Mouse (Mus musculus) lung, adult 18-20 months (tissue): Measurements from ENCODE around the gene Hist1h3i.
"Not testable (repeated sequence)": the region's sequence is repeated elsewhere in the genome, so short reads cannot be mapped to it uniquely, and the experiment has no call there.

Experiments used
- DNase-seq, 2 experiments: peaks; one replicate each; pipeline ENCODE4 v3.0.0; 2022; ENCODE audit warnings: mixed read lengths in 2 of 2

Gene Hist1h3i

DNA sequence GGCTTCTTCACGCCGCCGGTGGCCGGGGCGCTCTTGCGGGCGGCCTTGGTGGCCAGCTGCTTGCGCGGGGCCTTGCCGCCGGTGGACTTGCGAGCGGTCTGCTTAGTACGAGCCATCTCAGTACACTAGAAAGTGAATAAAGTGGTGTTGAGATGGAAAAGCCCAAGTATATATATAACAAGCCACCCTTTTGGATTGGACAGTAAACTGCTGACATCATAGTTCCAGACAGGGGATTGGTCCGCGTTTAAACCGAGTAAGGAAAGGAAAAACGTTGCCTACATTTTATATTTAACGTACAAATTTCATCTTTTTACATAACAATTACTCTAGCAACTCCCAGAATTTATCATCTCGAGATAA is at the start of gene Hist1h3i:
Gene Hist1h3i (minus strand): TSS at position 116 of the 363 bp plus-strand sequence.
- DNase-seq, result peak; percentile 12 to 27

DNA sequence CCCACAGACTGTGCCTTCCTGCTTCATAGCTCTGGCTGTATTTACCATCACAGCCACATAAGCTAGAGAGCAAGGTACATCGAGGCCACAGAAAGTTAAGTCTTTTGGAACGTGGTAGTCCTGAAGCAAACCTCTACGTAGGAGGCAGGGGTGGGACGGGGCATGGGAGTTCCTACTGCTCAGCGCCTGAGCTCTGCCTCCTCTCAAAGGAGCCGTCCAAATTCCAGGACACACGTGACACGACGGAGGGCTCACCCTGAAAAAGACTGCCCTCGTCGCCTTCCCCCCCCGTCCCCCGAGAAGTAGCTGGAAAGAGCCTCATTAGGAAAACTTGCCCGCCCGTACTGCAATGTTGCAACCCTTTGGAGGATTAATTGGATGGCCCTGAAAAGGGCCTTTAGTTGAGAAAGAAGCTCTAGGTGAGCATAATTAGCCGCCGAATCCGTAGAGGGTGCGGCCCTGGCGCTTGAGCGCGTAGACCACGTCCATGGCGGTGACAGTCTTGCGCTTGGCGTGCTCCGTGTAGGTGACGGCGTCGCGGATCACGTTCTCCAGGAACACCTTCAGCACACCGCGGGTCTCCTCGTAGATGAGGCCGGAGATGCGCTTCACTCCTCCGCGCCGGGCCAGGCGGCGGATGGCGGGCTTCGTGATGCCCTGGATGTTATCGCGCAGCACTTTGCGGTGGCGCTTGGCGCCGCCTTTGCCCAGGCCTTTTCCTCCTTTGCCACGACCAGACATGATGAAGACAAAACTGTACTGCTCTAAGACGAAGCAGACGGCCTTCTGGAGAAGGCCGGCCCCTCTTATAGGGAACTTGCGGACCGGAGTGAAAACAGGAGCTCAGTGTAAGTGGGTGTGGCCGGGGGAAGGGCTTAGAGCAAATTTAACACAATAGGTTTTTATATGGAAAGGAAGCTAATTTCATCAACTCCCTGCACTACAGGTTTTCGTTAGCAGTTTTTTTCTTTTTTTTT is 48.5 kb upstream of the Hist1h3i start, which contains the start of gene Hist1h4n:
Gene Hist1h4n (minus strand): TSS at position 779 of the 977 bp plus-strand sequence.
- peak in 1 of 2 experiments; percentile 23 for DNase-seq

DNA sequence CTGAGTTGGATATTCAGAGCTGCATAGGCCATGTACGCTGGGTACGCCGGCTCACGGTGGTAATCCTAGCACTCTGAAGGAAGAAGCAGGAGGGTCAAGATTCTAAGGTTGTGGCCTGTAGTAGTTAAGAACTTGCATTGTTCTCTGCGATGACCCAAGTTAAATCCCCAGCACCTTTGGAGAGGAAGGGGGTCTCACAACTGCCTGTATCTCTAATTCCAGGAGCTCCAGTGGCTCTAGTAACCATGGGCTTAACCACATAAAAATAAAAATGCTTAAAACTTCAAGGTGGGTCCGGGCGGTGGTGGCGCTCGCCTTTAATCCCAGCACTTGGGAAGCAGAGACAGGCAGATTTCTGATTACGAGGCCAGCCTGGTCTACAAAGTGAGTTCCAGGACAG is 47.2 kb upstream of the Hist1h3i start:
- DNase-seq, result no peak

DNA sequence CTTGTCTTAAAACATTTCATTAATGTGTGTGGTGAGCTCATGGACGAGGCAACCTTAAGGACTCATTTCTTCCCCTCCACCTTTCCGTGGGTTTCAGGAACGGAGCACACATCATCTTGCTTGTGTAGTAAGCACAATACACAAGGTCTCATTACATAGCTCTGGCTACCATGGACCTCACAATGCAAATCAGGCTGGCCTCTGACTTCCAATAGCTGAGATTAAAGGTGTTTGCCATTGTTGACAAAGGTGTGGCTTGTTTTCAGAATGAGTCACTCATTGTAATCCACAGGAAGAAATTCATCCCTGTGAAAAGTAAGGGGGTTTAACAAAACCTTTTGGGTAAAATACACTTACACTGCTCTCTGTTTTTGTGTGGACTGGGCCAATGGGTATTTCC is 45.3 kb upstream of the Hist1h3i start:
- DNase-seq, result no peak

DNA sequence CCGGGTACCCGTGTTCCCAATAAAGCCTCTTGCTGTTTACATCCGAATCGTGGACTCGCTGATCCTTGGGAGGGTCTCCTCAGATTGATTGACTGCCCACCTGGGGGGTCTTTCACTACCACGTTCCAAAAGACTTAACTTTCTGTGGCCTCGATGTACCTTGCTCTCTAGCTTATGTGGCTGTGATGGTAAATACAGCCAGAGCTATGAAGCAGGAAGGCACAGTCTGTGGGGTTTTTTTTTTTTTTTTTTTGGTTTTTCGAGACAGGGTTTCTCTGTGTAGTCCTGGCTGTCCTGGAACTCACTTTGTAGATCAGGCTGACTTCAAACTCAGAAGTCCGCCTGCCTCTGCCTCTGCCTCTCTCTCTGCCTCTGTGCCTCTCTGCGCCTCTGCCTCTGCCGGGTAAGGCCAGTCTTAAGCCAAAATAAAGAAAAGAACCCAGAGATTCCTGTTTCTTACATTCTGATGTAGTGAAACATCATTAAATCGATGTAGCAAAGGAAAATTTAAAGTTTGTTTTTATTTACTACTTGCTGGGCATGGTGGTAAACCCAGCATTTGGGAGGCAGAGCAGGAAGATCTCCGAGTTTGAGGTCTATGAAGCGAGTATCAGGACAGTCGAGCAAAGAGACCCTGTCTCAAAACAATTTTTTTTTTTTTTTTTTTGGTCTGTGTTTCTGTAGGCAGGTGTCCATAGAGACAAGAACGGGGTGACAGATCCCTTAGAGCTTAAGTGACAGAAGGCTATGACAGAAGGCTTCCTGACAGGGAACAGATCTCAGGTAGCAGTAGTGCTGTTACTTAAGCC is 37.1 kb upstream of the Hist1h3i start:
- not testable (repeated sequence) for DNase-seq

DNA sequence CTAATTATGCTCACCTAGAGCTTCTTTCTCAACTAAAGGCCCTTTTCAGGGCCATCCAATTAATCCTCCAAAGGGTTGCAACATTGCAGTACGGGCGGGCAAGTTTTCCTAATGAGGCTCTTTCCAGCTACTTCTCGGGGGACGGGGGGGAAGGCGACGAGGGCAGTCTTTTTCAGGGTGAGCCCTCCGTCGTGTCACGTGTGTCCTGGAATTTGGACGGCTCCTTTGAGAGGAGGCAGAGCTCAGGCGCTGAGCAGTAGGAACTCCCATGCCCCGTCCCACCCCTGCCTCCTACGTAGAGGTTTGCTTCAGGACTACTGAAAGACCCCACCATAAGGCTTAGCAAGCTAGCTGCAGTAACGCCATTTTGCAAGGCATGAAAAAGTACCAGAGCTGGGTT is 28.9 kb upstream of the Hist1h3i start:
- DNase-seq, result not testable (repeated sequence)

DNA sequence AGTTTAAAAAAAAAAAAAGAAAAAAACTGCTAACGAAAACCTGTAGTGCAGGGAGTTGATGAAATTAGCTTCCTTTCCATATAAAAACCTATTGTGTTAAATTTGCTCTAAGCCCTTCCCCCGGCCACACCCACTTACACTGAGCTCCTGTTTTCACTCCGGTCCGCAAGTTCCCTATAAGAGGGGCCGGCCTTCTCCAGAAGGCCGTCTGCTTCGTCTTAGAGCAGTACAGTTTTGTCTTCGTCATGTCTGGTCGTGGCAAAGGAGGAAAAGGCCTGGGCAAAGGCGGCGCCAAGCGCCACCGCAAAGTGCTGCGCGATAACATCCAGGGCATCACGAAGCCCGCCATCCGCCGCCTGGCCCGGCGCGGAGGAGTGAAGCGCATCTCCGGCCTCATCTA is 28.4 kb upstream of the Hist1h3i start, which contains the start of gene Hist1h4m:
Gene Hist1h4m (plus strand): TSS at position 208 of the 400 bp plus-strand sequence.
- DNase-seq, result peak; percentile 26 to 51

DNA sequence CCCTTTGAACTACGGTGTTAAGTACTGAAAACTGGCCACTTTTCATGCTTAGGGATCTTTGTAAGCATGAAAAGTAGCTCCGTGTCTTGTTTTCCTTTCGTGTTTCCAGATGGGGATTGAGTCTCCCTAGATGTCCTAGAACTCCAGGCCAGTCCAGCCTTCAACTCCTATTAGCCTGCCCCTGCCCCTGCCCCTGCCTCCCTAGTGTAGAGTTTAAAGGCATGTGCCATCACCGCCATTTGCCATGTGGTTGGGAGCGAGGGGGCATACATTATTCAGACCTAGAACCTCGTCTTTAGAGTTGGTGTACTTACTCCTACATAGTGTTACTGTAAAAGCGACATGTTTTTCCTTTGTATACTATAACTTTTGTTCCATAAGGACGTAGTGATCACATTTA is 27.9 kb upstream of the Hist1h3i start:
- DNase-seq, result not testable (repeated sequence)

DNA sequence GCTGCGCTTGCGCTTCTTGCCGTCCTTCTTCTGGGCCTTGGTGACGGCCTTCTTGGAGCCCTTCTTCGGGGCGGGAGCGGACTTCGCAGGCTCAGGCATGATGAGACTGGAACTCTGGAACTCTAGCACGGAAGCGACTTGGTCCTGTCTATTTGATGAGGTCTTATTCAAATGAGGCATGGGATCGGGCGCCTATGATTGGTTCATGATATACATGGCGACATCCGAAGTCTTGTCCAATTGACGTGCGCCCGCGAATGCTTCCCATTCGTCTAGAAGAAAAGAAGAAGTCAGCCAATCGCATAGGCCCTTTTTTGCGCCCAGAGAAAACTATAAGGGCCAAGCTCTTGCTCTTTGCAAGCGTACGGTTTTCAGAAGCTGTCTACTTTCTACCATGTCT is 26.9 kb upstream of the Hist1h3i start, which contains the start of the genes Hist1h2bq and Hist1h2ao:
Gene Hist1h2bq (minus strand): TSS at position 125 of the 400 bp plus-strand sequence.
Gene Hist1h2ao (plus strand): TSS at position 393 of the 400 bp plus-strand sequence.
- DNase-seq, result not testable (repeated sequence)

DNA sequence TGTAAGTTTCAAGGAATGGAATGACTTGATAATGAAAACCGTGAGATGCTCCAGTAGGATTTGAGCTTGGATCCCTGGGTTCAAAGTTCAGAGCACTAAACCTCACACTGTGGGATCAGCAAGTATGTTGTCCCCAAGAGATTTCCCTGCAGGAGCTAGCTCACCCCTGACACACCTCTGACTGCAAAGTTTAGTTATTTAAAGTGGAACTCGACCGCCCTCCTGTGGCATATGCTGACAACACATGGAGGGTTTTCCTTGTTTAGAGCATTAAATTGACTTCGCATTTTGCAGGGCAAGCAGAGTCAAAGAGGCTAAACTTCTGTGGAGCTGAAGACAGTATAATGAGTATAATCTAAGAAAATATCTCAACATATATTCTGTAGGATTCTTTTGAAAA is 19.9 kb upstream of the Hist1h3i start:
- DNase-seq, result not testable (repeated sequence)

DNA sequence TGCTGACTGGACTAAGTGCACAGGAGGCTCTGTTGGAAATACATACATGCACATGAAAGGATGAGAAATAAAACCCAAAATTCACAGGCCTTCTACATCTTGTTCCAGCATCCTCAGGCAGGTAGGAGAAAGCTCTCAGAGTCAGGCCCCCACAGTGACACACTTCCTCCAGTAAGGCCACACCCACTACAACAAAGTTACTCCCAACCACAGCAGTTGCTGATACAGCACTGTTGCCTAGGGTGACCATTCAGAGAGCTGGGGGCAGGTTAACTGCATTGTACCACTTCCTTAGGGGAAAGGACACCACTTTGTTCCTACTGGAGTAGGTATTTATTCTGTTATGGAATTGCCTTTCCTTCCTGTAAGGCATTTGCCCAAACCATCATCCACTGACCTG is 14.0 kb upstream of the Hist1h3i start:
- DNase-seq, result not testable (repeated sequence)

DNA sequence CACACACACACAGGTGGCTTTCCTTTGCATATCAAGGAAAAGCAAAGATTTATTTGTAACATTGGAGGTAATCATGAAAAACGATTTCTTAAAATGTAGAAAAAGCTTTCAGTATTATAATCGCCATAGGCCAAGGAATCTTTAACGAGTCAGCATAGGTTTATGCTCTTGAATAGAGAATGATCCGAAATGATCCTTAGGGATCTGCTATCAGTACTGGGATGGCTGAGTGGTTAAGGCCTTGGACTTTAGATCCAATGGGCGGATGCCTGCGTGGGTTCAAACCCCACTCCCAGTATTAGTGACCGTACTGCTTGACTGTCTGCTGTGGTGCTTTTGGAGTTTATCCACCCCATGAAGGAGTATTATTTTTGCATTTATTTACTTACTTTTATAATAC is 12.4 kb upstream of the Hist1h3i start:
- no peak for DNase-seq

DNA sequence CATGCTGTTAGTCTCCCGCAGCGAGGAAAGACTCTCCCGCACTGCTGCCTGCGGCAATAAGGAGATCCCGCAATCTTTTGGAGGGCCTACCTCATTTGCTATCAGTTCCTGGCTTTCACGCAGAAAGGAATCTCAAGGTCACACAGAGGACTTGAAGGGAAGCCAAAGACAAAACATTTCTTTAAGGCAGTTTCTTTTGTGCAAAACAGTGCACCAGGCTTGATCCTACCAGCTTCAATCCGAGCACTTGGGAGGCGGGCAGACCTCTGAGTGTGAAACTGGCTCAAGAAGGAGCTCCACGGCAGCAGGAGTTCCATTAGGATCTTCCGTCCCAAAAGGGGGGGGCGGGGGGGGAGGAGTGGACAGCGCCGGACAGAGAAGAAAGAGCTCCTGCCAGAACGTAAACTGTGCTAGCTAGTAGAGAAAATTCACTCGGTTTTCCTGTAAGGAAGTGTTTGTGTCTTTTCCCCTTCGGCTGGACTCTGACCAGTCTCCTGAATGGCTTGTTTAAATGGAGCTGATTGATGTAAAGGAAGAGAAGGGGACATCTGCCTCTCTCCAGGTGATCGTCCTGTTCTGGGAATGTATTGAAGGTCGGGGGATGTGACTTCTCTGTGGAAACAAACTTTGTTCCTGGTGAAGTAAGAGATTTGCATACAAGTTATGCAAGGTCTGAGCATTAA is 7.6 kb upstream of the Hist1h3i start:
- DNase-seq, result no peak

DNA sequence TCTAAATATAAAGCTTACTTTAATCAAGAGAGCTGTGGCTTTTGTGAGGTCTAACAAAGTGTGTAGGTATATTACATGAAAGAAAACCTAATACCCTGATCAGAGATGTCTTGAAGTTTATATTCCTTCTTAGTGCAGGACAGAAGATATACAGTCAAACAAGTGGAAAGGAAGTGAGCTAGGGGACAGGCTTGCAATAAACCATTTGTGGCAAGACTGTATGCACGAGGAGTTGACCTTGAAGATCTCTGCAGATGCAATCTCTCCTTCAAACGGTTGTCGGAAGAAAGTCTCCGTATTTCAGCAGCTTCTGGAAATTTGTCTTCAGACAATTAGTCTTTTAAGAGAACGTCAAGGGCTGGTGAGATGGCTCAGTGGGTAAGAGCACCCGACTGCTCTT is 6.8 kb upstream of the Hist1h3i start:
- DNase-seq, result no peak

DNA sequence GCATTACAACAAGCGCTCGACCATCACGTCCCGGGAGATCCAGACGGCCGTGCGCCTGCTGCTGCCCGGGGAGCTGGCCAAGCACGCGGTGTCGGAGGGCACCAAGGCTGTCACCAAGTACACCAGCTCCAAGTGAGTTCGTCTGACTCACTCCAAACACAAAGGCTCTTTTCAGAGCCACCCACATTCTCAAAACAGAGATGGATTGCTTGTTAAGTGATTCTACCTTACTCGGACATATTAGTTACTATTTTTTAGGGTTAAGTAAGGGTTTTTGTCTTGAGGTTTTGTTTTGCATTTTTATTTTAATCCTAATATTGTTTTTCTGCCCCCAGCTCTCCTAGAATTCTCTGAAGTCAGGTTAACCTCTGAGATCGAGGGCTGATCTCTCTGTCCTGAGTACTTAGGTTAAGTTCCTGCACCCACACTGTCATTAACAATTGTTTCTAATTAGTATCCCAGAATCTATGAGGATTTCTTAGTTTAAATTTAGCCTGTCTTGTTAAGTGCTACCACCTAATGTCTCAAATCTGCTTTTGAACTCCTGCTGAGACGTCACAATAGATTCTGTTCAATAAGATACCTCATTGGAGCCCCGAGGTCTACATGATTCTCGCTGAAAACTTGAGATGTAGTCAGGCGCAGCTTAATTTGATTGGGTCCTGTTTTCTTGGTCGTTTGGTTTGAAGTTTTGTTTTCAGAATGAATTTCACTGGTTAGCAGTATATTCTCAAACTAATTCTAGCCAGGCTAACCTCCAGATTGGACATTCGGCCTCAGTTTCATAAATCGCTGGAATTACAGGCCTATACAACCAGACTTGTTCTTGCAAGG is 4.8 kb upstream of the Hist1h3i start:
- DNase-seq, result no peak

DNA sequence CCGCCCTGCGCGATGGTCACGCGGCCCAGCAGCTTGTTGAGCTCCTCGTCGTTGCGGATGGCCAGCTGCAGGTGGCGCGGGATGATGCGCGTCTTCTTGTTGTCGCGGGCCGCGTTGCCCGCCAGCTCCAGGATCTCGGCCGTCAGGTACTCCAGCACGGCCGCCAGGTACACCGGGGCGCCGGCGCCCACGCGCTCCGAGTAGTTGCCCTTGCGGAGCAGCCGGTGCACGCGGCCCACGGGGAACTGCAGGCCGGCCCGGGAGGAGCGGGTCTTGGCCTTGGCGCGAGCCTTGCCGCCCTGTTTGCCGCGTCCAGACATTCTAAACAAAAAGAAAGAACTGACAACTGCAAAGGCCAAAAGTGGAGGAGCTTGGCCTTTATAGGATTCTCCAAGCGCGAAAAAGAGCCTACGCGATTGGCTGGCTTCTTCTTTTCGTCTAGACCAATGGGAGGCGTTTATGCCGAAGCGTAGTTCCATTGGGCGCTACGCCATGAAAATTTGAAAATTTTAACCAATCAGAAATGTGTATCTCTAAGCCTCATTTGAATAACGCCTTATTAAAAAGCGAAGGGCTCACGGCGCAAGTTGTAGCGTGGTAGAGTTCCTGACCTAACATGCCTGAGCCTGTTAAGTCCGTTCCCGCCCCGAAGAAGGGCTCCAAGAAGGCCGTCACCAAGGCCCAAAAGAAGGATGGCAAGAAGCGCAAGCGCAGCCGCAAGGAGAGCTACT is 3.9 kb upstream of the Hist1h3i start, which contains the start of the genes Hist1h2an and Hist1h2bp:
Gene Hist1h2an (minus strand): TSS at position 320 of the 731 bp plus-strand sequence.
Gene Hist1h2bp (plus strand): TSS at position 563 of the 731 bp plus-strand sequence.
- peak; percentile 77 to 88 for DNase-seq

DNA sequence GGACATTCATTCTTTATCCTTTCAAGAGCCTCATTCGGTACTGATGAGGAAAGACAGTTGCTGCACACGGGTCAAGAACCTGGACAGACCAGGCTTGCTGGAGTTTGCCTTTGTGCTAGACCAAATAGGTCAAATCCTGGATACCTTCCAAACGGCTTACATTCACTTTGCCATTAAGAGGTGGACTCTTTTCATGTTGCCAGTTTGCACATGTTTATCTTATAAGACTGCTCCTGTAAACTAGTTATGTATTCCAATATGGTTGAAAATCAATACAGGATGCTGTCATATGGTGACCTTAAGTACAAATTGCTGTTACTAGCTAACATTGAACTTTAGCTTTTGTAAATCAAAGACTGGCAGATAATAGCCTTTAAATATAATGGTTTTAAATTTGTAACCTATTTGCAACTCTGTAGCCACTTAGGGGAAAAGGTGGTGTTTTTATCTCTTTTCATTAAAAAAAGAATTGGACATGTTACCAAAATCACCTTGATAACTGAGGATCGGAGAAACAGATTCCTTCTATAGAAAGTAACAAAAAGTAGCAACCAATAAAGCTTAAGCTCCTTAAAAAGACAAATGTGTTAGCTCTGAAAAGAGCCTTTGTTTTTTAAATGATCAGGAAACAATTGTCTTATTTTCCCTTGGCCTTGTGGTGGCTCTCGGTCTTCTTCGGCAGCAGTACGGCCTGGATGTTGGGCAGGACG is 3.2 kb upstream of the Hist1h3i start:
- DNase-seq, result no peak

DNA sequence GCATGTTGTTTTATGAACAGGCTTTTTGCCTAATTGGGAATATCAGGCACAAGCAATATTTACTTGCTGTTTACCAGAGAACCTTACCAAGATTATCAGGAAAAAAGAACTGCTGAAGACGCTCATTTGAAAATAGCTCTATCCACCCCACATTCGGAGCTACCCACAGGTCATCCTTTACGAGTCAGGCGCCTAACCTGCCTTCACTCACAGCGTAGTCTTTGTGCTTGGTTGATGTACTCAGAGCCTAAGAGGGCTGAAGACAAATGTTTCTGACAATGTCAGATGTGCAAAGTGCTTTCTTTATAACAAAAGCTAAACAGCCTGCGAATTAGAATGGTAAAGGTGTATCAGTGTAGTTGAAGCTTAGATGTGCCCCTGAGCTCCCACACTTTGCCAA is 1.1 kb upstream of the Hist1h3i start:
- no peak for DNase-seq

DNA sequence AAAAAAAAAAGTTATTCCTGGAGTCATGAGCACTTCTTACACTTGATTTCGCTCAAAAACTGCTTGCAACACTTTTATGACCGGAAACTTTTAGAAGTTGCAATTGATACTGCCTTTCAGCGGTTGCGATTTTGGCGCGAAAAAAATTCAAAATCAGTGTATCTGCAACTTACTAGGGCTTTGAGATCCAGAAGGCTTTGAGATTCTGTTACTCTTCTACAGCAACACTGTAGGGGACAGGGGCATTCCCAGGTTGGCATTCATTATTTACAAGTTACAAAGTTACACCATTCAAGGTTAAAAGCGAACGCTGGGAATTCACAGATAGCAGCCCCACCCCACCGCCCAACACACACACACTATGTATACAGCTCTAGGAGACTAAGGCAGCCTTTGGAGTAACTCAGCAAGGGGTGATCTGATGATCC is 578 bp upstream of the Hist1h3i start:
- peak in 1 of 2 experiments; percentile 7 for DNase-seq
